Mouse (Mus musculus): Measurements from ENCODE around the gene Atp6v0c. TPM values are rescaled to one million over a fixed set of nuclear protein-coding genes. Genes with fewer than 3 reads are reported as not detected.

The Atp6v0c gene
- polyA plus RNA-seq, 1 experiment from 2014 or later: 435 TPM

GRCm38 (mm10) chr17:24206451-24207351 is 37.2 kb upstream of the Atp6v0c start:
- no peaks in the 10 kb centered on the region for H3K9me3 ChIP-seq
- H3K27ac ChIP-seq (replicated peaks): peak overlapping the region; percentile 85
- peaks cover 87% of the 10 kb centered on the region for H3K4me1 ChIP-seq
- 6% methylated on average over 62 of the region's 62 CpGs for WGBS
- peaks cover 45% of the 10 kb centered on the region for H3K27me3 ChIP-seq (replicated peaks; ENCODE audit: low read depth, poor library complexity, severe bottlenecking)
- no peaks in the 10 kb centered on the region; the same call in 1 of the 2 replicates for H3K36me3 ChIP-seq (replicated peaks)
- peak; percentile 74 for DNase-seq (ENCODE audit: low spot score)
- peak overlapping the region; percentile 78 for H3K4me3 ChIP-seq

- H3K27ac ChIP-seq (replicated peaks): peak overlapping the region; percentile 85
- 9% methylated on average over 15 of the region's 15 CpGs for WGBS
- no peaks in the 10 kb centered on the region; the same call in 1 of the 2 replicates for H3K36me3 ChIP-seq (replicated peaks)
- no peaks in the 10 kb centered on the region for H3K9me3 ChIP-seq
- peaks cover 80% of the 10 kb centered on the region for H3K4me1 ChIP-seq
- no peak for DNase-seq (ENCODE audit: low spot score)
- H3K27me3 ChIP-seq (replicated peaks; ENCODE audit: low read depth, poor library complexity, severe bottlenecking): peaks cover 41% of the 10 kb centered on the region
- peak overlapping the region; percentile 78 for H3K4me3 ChIP-seq
Observed at GRCm38 (mm10) chr17:24205908-24206361, 36.4 kb upstream of the Atp6v0c start.

GRCm38 (mm10) chr17:24205284-24205888 is 35.9 kb upstream of the Atp6v0c start, which contains the start of gene Tbc1d24:
Gene Tbc1d24 (minus strand): TSS chr17:24205562.
- Histone ChIP-seq H3K9me3 (no peaks in the 10 kb centered on the region), H3K27ac (replicated peaks) (peak within 1 kb of the TSS; percentile 85), H3K36me3 (replicated peaks) (no peaks in the 10 kb centered on the region; the same call in 1 of the 2 replicates), H3K4me1 (peaks cover 76% of the 10 kb centered on the region), H3K4me3 (peak within 1 kb of the TSS; percentile 78), H3K27me3 (replicated peaks; ENCODE audit: low read depth, poor library complexity, severe bottlenecking) (peaks cover 36% of the 10 kb centered on the region)
- peak; percentile 97 for DNase-seq (ENCODE audit: low spot score)
- WGBS: under 1% methylated on average over 65 of the region's 65 CpGs

- Histone ChIP-seq H3K4me1 (peaks cover 70% of the 10 kb centered on the region), H3K4me3 (peak overlapping the region; percentile 78), H3K9me3 (no peaks in the 10 kb centered on the region), H3K27me3 (replicated peaks; ENCODE audit: low read depth, poor library complexity, severe bottlenecking) (peaks cover 30% of the 10 kb centered on the region), H3K36me3 (replicated peaks) (no peaks in the 10 kb centered on the region; the same call in 1 of the 2 replicates), H3K27ac (replicated peaks) (peak overlapping the region; percentile 85)
- WGBS: 14% methylated on average over 7 of the region's 7 CpGs
- no peak for DNase-seq (ENCODE audit: low spot score)
Observed at GRCm38 (mm10) chr17:24204846-24205245, 35.3 kb upstream of the Atp6v0c start.

GRCm38 (mm10) chr17:24203611-24204534 is 34.4 kb upstream of the Atp6v0c start:
- no peaks in the 10 kb centered on the region; the same call in 1 of the 2 replicates for H3K36me3 ChIP-seq (replicated peaks)
- WGBS: 80% methylated on average over 3 of the region's 3 CpGs
- peak overlapping the region; percentile 78; the same call in 1 of the 2 replicates for H3K4me3 ChIP-seq
- peaks cover 61% of the 10 kb centered on the region for H3K4me1 ChIP-seq
- no peak for DNase-seq (ENCODE audit: low spot score)
- H3K27me3 ChIP-seq (replicated peaks; ENCODE audit: low read depth, poor library complexity, severe bottlenecking): peaks cover 28% of the 10 kb centered on the region
- H3K27ac ChIP-seq (replicated peaks): no peak overlapping the region
- H3K9me3 ChIP-seq: no peaks in the 10 kb centered on the region

GRCm38 (mm10) chr17:24203068-24203467 is 33.6 kb upstream of the Atp6v0c start:
- H3K4me3 ChIP-seq: 0 out of 2 replicates have a peak overlapping the region, but pooled peaks have one; percentile 6
- no peak overlapping the region for H3K27ac ChIP-seq (replicated peaks)
- WGBS: 45% methylated on average over 4 of the region's 4 CpGs
- no peaks in the 10 kb centered on the region; the same call in 1 of the 2 replicates for H3K36me3 ChIP-seq (replicated peaks)
- peaks cover 53% of the 10 kb centered on the region for H3K4me1 ChIP-seq
- H3K27me3 ChIP-seq (replicated peaks; ENCODE audit: low read depth, poor library complexity, severe bottlenecking): peaks cover 22% of the 10 kb centered on the region
- H3K9me3 ChIP-seq: no peaks in the 10 kb centered on the region
- DNase-seq (ENCODE audit: low spot score): no peak

GRCm38 (mm10) chr17:24201092-24201491 is 31.6 kb upstream of the Atp6v0c start:
- no peak overlapping the region for H3K27ac ChIP-seq (replicated peaks)
- no peaks in the 10 kb centered on the region for H3K36me3 ChIP-seq (replicated peaks)
- 87% methylated on average over 4 of the region's 4 CpGs for WGBS
- no peak overlapping the region for H3K4me3 ChIP-seq
- no peak for DNase-seq (ENCODE audit: low spot score)
- H3K4me1 ChIP-seq: peaks cover 33% of the 10 kb centered on the region
- H3K27me3 ChIP-seq (replicated peaks; ENCODE audit: low read depth, poor library complexity, severe bottlenecking): peaks cover 2% of the 10 kb centered on the region
- H3K9me3 ChIP-seq: no peaks in the 10 kb centered on the region

GRCm38 (mm10) chr17:24199741-24200140 is 30.2 kb upstream of the Atp6v0c start:
- Histone ChIP-seq H3K4me3 (no peak overlapping the region), H3K9me3 (no peaks in the 10 kb centered on the region), H3K27me3 (replicated peaks; ENCODE audit: low read depth, poor library complexity, severe bottlenecking) (no peaks in the 10 kb centered on the region), H3K4me1 (peaks cover 21% of the 10 kb centered on the region), H3K36me3 (replicated peaks) (no peaks in the 10 kb centered on the region), H3K27ac (replicated peaks) (no peak overlapping the region)
- WGBS: 73% methylated on average over 4 of the region's 4 CpGs
- DNase-seq (ENCODE audit: low spot score): no peak

GRCm38 (mm10) chr17:24199252-24199651 is 29.8 kb upstream of the Atp6v0c start:
- no peaks in the 10 kb centered on the region for H3K27me3 ChIP-seq (replicated peaks; ENCODE audit: low read depth, poor library complexity, severe bottlenecking)
- no peaks in the 10 kb centered on the region for H3K9me3 ChIP-seq
- DNase-seq (ENCODE audit: low spot score): no peak
- peaks cover 21% of the 10 kb centered on the region for H3K4me1 ChIP-seq
- H3K27ac ChIP-seq (replicated peaks): no peak overlapping the region
- H3K36me3 ChIP-seq (replicated peaks): no peaks in the 10 kb centered on the region
- H3K4me3 ChIP-seq: no peak overlapping the region
- 78% methylated on average over 4 of the region's 4 CpGs for WGBS

GRCm38 (mm10) chr17:24197032-24197824 is 27.7 kb upstream of the Atp6v0c start:
- no peak for DNase-seq (ENCODE audit: low spot score)
- H3K27ac ChIP-seq (replicated peaks): no peak overlapping the region
- no peaks in the 10 kb centered on the region for H3K36me3 ChIP-seq (replicated peaks)
- no peaks in the 10 kb centered on the region for H3K9me3 ChIP-seq
- H3K4me1 ChIP-seq: peaks cover 17% of the 10 kb centered on the region
- H3K4me3 ChIP-seq: no peak overlapping the region
- H3K27me3 ChIP-seq (replicated peaks; ENCODE audit: low read depth, poor library complexity, severe bottlenecking): no peaks in the 10 kb centered on the region
- 71% methylated on average over 15 of the region's 15 CpGs for WGBS

GRCm38 (mm10) chr17:24195349-24195748 is 25.8 kb upstream of the Atp6v0c start:
- no peak for DNase-seq (ENCODE audit: low spot score)
- no peak overlapping the region for H3K4me3 ChIP-seq
- no peaks in the 10 kb centered on the region for H3K9me3 ChIP-seq
- WGBS: 60% methylated on average over 2 of the region's 2 CpGs
- peaks cover 15% of the 10 kb centered on the region for H3K4me1 ChIP-seq
- no peaks in the 10 kb centered on the region for H3K27me3 ChIP-seq (replicated peaks; ENCODE audit: low read depth, poor library complexity, severe bottlenecking)
- H3K36me3 ChIP-seq (replicated peaks): no peaks in the 10 kb centered on the region
- H3K27ac ChIP-seq (replicated peaks): no peak overlapping the region
